Mouse (Mus musculus) hindbrain, postnatal 0 days (tissue): Measurements from ENCODE around the gene Rad9a. TPM values are rescaled to one million over a fixed set of nuclear protein-coding genes. Genes with fewer than 3 reads are reported as not detected.

ENCODE experiments used
- ATAC-seq: fragments of 200-750 bp; cut with Nextera tagmentation; 2 replicates; pipeline ENCODE4 v1.8.0; 2017; ENCODE audit warnings: mild to moderate bottlenecking, moderate TSS enrichment, moderate library complexity
- DNase-seq: peaks from one replicate; pipeline ENCODE4 v3.0.0-alpha.2; 2015; ENCODE audit warnings: low spot score
- H3K27ac ChIP-seq: fragments of 300-500 bp; sonication (generic); 2 replicates; pipeline ENCODE4 v1.5.1; 2014; ENCODE audit warnings: mild to moderate bottlenecking
- H3K27me3 ChIP-seq: fragments of 300-500 bp; sonication (generic); 2 replicates; pipeline ENCODE4 v1.6.1; 2014; ENCODE audit warnings: low read length, mixed read lengths; ENCODE audit not compliant: insufficient read depth
- H3K36me3 ChIP-seq: fragments of 300-500 bp; sonication (generic); 2 replicates; pipeline ENCODE4 v1.6.1; 2014; ENCODE audit warnings: low read length, mixed read lengths; ENCODE audit not compliant: insufficient read depth
- H3K4me1 ChIP-seq: fragments of 300-500 bp; sonication (generic); 2 replicates; pipeline ENCODE4 v1.6.1; 2014; ENCODE audit warnings: antibody characterized with exemption, low read length, mixed read lengths; ENCODE audit not compliant: insufficient read depth
- H3K4me2 ChIP-seq: fragments of 300-500 bp; sonication (generic); 2 replicates; pipeline ENCODE4 v1.6.1; 2014; ENCODE audit warnings: low read depth, mild to moderate bottlenecking, low read length, moderate library complexity, mixed read lengths
- H3K4me3 ChIP-seq: fragments of 300-500 bp; sonication (generic); 2 replicates; pipeline ENCODE4 v1.5.1; 2014; ENCODE audit warnings: low read length
- H3K9ac ChIP-seq: fragments of 300-500 bp; sonication (generic); replicated peaks from 2 replicates; pipeline ENCODE4 v1.6.1; 2014; ENCODE audit warnings: mild to moderate bottlenecking, low read length, moderate library complexity, mixed read lengths
- H3K9me3 ChIP-seq: fragments of 300-500 bp; sonication (generic); 2 replicates; pipeline ENCODE4 v1.6.1; 2016; ENCODE audit warnings: low read length, mixed read lengths
- CTCF ChIP-seq: IDR thresholded peaks from 2 replicates; pipeline ENCODE4 v1.5.1; 2016; ENCODE audit warnings: antibody characterized with exemption, control low read depth, low read depth
- WGBS: fragments of 180-500 bp; shearing (Covaris S2); extraction: QIAGEN DNeasy Blood & Tissue Kit; methylation state at CpG from one replicate; pipeline ENCODE4 v1.1.7; 2014; 5-methylcytosine and 5-hydroxymethylcytosine counted together
- polyA plus RNA-seq: library from polyadenylated mRNA; unstranded; fragments of >200 nt; fragmentation: Nextera tagmentation; extraction: Ambion mirVana; gene quantifications from 2 replicates; pipeline ENCODE4 v1.2.1, GENCODE M21; 2015
- total RNA-seq: library from RNA; depleted of rRNA; stranded (reverse); fragments of >200 nt; gene quantifications from 2 replicates; pipeline ENCODE4 v1.2.3, GENCODE M21; 2014

Rad9a gene
- total and polyA plus RNA-seq, 2 experiments from 2014 or later = 14.6 to 15.8 TPM

DNA sequence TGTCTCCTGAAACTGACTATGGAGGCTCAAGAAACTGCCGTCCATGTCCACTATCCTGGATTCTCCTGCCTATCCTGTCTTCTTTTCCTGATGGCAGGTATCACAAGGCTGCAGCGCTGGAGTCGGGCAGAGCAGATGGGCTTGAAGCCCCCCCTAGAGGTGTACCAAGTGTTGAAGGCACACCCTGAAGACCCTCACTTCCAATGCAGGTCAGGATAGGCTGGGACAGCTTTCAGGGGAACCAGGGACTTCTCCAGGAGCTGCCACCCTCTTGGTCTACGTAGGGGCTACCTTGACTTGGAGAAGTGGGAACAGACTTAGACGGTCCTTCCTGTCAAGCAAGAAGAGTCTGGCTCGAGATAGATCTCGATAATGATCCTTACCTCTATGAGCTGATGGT is 31.2 kb upstream of the Rad9a start:
- ATAC-seq (no peak), DNase-seq (no peak)
- H3K4me3 ChIP-seq = no peak overlapping the region
- peak overlapping the region; percentile 77 for H3K27ac ChIP-seq
- H3K27me3 ChIP-seq = no peaks in the 10 kb centered on the region
- H3K4me1 ChIP-seq = peaks cover 6% of the 10 kb centered on the region; the same call in 1 of the 2 replicates
- no peaks in the 10 kb centered on the region for H3K9me3 ChIP-seq
- no peaks in the 10 kb centered on the region for H3K36me3 ChIP-seq
- H3K4me2 ChIP-seq = peak overlapping the region; percentile 80
- WGBS = 80% methylated on average over 7 of the region's 7 CpGs
- H3K9ac ChIP-seq = peak overlapping the region; percentile 59; the same call in 1 of the 2 replicates
- TF ChIP-seq CTCF = no peak

GRCm38 (mm10) chr19:4232186-4232572 is 30.7 kb upstream of the Rad9a start:
- no peak for TF ChIP-seq CTCF
- Histone ChIP-seq H3K27ac (peak overlapping the region; percentile 77), H3K4me3 (peak overlapping the region; percentile 44), H3K9me3 (no peaks in the 10 kb centered on the region), H3K9ac (peak overlapping the region; percentile 59), H3K4me1 (peaks cover 6% of the 10 kb centered on the region; the same call in 1 of the 2 replicates), H3K4me2 (peak overlapping the region; percentile 80), H3K27me3 (no peaks in the 10 kb centered on the region), H3K36me3 (no peaks in the 10 kb centered on the region)
- DNase-seq (no peak), ATAC-seq (no peak; the same call in 1 of the 2 replicates)
- WGBS = 13% methylated on average over 2 of the region's 2 CpGs

DNA sequence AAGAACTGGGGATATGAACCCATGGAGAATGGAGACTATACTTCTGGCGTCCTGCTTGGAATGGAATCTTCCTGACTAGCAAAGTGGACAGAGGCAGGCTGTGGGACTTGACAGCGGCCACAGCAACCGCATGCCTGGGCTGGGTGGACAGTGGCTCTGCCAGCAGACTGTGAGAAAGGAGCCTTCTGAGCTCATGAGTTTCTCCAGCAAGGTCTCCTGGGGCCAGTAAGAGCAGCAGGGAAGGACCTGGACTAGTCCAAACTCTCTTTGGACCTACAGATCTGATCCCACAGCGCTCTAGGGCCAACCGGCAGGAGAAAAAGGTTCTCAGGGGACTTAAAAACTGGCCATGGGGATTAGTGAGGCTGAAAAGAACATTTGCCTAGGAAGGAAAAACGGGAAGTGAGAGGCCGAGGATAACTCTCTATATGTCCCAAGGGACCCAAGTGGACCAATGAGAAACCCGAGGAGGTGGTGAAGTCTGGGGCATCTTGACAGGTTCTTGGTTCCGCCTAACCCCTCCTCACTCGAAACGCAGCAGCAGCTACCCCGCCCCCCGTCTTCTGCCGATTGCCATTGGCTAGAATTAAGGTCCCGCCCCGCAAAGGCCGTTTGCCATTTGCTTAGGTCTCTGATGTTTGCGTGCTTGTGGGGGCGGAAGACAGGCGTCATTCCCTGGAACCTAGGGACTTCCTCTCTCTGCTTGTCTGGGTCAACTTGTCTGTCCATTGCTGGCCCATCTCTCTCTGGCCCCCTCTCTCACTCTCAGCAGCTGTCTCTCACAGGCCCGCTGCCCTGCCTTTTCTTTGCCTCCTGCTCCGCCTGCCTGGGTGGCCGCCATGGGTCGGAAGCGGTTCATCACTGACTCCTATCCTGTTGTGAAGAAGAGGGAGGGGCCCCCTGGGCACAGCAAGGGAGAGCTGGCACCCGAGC is 30.1 kb upstream of the Rad9a start, which contains the start of gene Pold4:
TSS of gene Pold4 (plus strand) at position 647 of the 933 bp plus-strand sequence.
- ATAC-seq (peak; percentile 95), DNase-seq (peak; percentile 97)
- no peak for TF ChIP-seq CTCF
- Histone ChIP-seq H3K4me1 (peaks cover 6% of the 10 kb centered on the region; the same call in 1 of the 2 replicates), H3K36me3 (no peaks in the 10 kb centered on the region), H3K27ac (peak within 1 kb of the TSS; percentile 77), H3K4me2 (peak within 1 kb of the TSS; percentile 80), H3K4me3 (peak within 1 kb of the TSS; percentile 44), H3K9ac (peak within 1 kb of the TSS; percentile 59), H3K27me3 (no peaks in the 10 kb centered on the region), H3K9me3 (no peaks in the 10 kb centered on the region)
- 11% methylated on average over 26 of the region's 26 CpGs for WGBS

GRCm38 (mm10) chr19:4230415-4230814 is 29.0 kb upstream of the Rad9a start:
- no peaks in the 10 kb centered on the region for H3K9me3 ChIP-seq
- no peak overlapping the region for H3K9ac ChIP-seq
- H3K4me2 ChIP-seq = no peak overlapping the region
- no peak overlapping the region for H3K27ac ChIP-seq
- DNase-seq = no peak
- H3K4me1 ChIP-seq = peaks cover 6% of the 10 kb centered on the region; the same call in 1 of the 2 replicates
- no peak for ATAC-seq
- no peak for TF ChIP-seq CTCF
- H3K27me3 ChIP-seq = no peaks in the 10 kb centered on the region
- WGBS = 67% methylated on average over 8 of the region's 8 CpGs
- no peak overlapping the region for H3K4me3 ChIP-seq
- no peaks in the 10 kb centered on the region for H3K36me3 ChIP-seq

GRCm38 (mm10) chr19:4229451-4230076 is 28.1 kb upstream of the Rad9a start:
- H3K4me1 ChIP-seq = peaks cover 6% of the 10 kb centered on the region; the same call in 1 of the 2 replicates
- no peaks in the 10 kb centered on the region for H3K9me3 ChIP-seq
- no peak for ATAC-seq
- H3K27ac ChIP-seq = no peak overlapping the region
- H3K36me3 ChIP-seq = no peaks in the 10 kb centered on the region
- H3K4me2 ChIP-seq = no peak overlapping the region
- DNase-seq = no peak
- no peak overlapping the region for H3K4me3 ChIP-seq
- WGBS = 30% methylated on average over 9 of the region's 9 CpGs
- H3K27me3 ChIP-seq = no peaks in the 10 kb centered on the region
- TF ChIP-seq CTCF = no peak
- no peak overlapping the region for H3K9ac ChIP-seq

- Histone ChIP-seq H3K27ac (no peak overlapping the region), H3K36me3 (no peaks in the 10 kb centered on the region), H3K27me3 (no peaks in the 10 kb centered on the region), H3K9me3 (no peaks in the 10 kb centered on the region), H3K4me1 (peaks cover 6% of the 10 kb centered on the region; the same call in 1 of the 2 replicates), H3K9ac (no peak overlapping the region), H3K4me3 (no peak overlapping the region), H3K4me2 (no peak overlapping the region)
- DNase-seq (no peak), ATAC-seq (no peak)
- TF ChIP-seq CTCF = no peak
- WGBS = 83% methylated on average over 4 of the region's 4 CpGs
These were observed 27.4 kb upstream of the Rad9a start for GRCm38 (mm10) chr19:4228891-4229290.
